Mouse (Mus musculus): ENCODE measurements around the gene Lamc1. TPM values are rescaled to one million over a fixed set of nuclear protein-coding genes. Genes with fewer than 3 reads are reported as not detected.

Gene Lamc1
- polyA plus RNA-seq, 1 experiment: 21.3 TPM

GRCm38 (mm10) chr1:153241346-153241745, 91.2 kb downstream of the Lamc1 start:
- Histone ChIP-seq H3K4me1 (ENCODE audit: control insufficient read depth, insufficient read depth, low read length) (no peaks in the 10 kb centered on the region), H3K4me3 (replicated peaks; ENCODE audit: insufficient read depth, low read depth, low read length) (no peak overlapping the region), H3K27me3 (ENCODE audit: control insufficient read depth, insufficient read depth, low read length) (no peaks in the 10 kb centered on the region), H3K27ac (ENCODE audit: insufficient read depth, low read length) (no peak overlapping the region)
- 77% methylated on average over 7 of the region's 7 CpGs for WGBS
- TF ChIP-seq POLR2A (IDR thresholded peaks at IDR 0.05; ENCODE audit: borderline replicate concordance, insufficient read depth, low read length) (no peak), CTCF (IDR thresholded peaks at IDR 0.05; ENCODE audit: borderline replicate concordance, insufficient read depth, low read depth, low read length) (no peak)
- no peak for DNase-seq

DNA sequence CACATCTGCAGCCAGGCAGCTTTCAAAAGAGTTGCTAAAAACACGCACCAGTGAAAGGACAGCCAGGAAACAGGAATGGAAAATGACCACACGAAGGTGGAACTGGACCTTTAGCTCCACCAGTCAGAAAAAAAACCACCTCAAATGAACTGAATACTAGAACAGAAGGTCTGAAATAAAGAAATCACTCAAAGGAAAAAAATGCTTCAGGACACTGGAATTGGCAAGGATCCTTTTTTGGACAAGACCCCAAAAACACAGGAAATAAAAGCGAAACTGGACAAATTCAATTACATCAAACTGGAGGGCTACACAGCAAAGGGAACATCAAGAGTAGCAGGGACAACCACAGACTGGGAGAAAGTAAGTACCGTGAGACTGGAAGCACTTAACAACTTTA, 97.0 kb downstream of the Lamc1 start:
- H3K4me1 ChIP-seq (ENCODE audit: control insufficient read depth, insufficient read depth, low read length): peaks cover 2% of the 10 kb centered on the region; the same call in 1 of the 2 replicates
- H3K4me3 ChIP-seq (replicated peaks; ENCODE audit: insufficient read depth, low read depth, low read length): no peak overlapping the region
- no peak overlapping the region for H3K27ac ChIP-seq (ENCODE audit: insufficient read depth, low read length)
- no peak for DNase-seq
- TF ChIP-seq POLR2A (IDR thresholded peaks at IDR 0.05; ENCODE audit: borderline replicate concordance, insufficient read depth, low read length): no peak
- no peak for TF ChIP-seq CTCF (IDR thresholded peaks at IDR 0.05; ENCODE audit: borderline replicate concordance, insufficient read depth, low read depth, low read length)
- 30% methylated on average over 4 of the region's 4 CpGs for WGBS
- no peaks in the 10 kb centered on the region for H3K27me3 ChIP-seq (ENCODE audit: control insufficient read depth, insufficient read depth, low read length)

DNA sequence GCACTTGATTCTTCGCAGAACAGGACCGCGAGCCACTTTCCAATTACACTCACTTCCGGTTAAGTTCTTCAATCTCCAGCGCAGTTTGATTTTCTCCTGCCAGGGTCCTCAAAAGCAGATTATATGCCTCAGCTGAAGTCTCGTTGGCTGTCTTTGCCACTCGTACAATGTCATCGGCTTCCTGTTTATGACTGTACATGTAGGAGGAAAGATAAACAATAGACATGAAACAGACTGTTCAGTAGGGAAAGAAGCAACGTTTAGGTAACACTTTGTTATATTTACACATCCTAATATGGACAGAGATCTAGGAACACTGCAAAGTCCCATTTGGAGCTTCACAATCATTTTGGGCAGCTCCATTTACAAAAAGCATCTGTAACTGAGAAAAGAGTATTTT, 100.9 kb downstream of the Lamc1 start:
- H3K4me3 ChIP-seq (replicated peaks; ENCODE audit: insufficient read depth, low read depth, low read length): no peak overlapping the region
- peaks cover 2% of the 10 kb centered on the region; the same call in 1 of the 2 replicates for H3K4me1 ChIP-seq (ENCODE audit: control insufficient read depth, insufficient read depth, low read length)
- 94% methylated on average over 9 of the region's 9 CpGs for WGBS
- no peaks in the 10 kb centered on the region for H3K27me3 ChIP-seq (ENCODE audit: control insufficient read depth, insufficient read depth, low read length)
- H3K27ac ChIP-seq (ENCODE audit: insufficient read depth, low read length): no peak overlapping the region
- no peak for DNase-seq
- no peak for TF ChIP-seq CTCF (IDR thresholded peaks at IDR 0.05; ENCODE audit: borderline replicate concordance, insufficient read depth, low read depth, low read length)
- no peak for TF ChIP-seq POLR2A (IDR thresholded peaks at IDR 0.05; ENCODE audit: borderline replicate concordance, insufficient read depth, low read length)

DNA sequence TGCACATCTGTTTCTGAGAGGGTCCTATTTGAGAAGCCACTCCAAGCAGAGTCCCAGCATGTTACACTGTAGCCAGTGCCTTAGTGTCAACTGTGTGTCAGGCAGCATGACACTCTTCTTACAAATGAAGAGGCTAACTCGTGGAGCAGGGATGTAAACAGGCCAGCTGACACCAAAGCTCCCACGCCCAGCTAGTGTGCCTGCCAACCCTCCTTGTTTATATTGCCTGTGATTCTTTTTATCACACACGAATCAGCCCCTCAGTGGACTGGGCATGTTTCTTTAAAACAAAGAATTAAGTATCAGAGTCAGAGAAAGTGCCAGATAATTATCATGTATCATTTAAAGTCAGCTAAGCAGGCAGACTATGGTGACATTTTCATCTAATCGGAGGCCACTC, 104.7 kb downstream of the Lamc1 start:
- DNase-seq: no peak

DNA sequence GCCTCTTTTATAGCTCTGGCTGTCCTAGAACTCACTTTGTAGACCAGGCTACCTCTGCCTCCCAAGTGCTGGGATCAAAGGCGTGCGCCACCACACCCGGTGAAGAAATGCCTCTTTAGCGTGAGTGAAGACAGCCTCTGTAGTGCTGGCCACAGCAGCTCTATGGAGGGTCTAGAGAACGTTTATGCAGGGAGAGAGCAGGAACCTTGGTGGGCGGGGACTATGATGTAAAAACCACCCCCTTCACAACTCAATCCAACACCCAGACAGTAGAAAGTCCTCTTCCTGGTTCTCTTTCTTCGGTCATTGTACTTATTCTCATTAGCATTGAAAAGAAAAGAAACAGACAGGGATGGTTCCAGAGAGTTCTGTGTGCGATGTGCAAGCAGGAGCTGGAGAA, 105.5 kb downstream of the Lamc1 start:
- TF ChIP-seq CTCF (IDR thresholded peaks at IDR 0.05; ENCODE audit: borderline replicate concordance, insufficient read depth, low read depth, low read length) (no peak), POLR2A (IDR thresholded peaks at IDR 0.05; ENCODE audit: borderline replicate concordance, insufficient read depth, low read length) (no peak)
- no peak for DNase-seq
- H3K27ac ChIP-seq (ENCODE audit: insufficient read depth, low read length): no peak overlapping the region
- H3K4me1 ChIP-seq (ENCODE audit: control insufficient read depth, insufficient read depth, low read length): no peaks in the 10 kb centered on the region
- H3K4me3 ChIP-seq (replicated peaks; ENCODE audit: insufficient read depth, low read depth, low read length): no peak overlapping the region
- H3K27me3 ChIP-seq (ENCODE audit: control insufficient read depth, insufficient read depth, low read length): no peaks in the 10 kb centered on the region
- 90% methylated on average over 8 of the region's 8 CpGs for WGBS

More for the DNA sequence above, 104.7 kb downstream of the Lamc1 start:
- TF ChIP-seq CTCF (IDR thresholded peaks at IDR 0.05; ENCODE audit: borderline replicate concordance, insufficient read depth, low read depth, low read length): no peak
- no peak for TF ChIP-seq POLR2A (IDR thresholded peaks at IDR 0.05; ENCODE audit: borderline replicate concordance, insufficient read depth, low read length)
- no peaks in the 10 kb centered on the region for H3K4me1 ChIP-seq (ENCODE audit: control insufficient read depth, insufficient read depth, low read length)
- 66% methylated on average over 4 of the region's 4 CpGs for WGBS
- H3K27me3 ChIP-seq (ENCODE audit: control insufficient read depth, insufficient read depth, low read length): no peaks in the 10 kb centered on the region
- H3K4me3 ChIP-seq (replicated peaks; ENCODE audit: insufficient read depth, low read depth, low read length): no peak overlapping the region
- no peak overlapping the region for H3K27ac ChIP-seq (ENCODE audit: insufficient read depth, low read length)

- no peak overlapping the region for H3K27ac ChIP-seq (ENCODE audit: insufficient read depth, low read length)
- H3K4me1 ChIP-seq (ENCODE audit: control insufficient read depth, insufficient read depth, low read length): no peaks in the 10 kb centered on the region
- no peak for DNase-seq
- 87% methylated on average over 21 of the region's 21 CpGs for WGBS
- no peaks in the 10 kb centered on the region for H3K27me3 ChIP-seq (ENCODE audit: control insufficient read depth, insufficient read depth, low read length)
- no peak overlapping the region for H3K4me3 ChIP-seq (replicated peaks; ENCODE audit: insufficient read depth, low read depth, low read length)
- TF ChIP-seq CTCF (IDR thresholded peaks at IDR 0.05; ENCODE audit: borderline replicate concordance, insufficient read depth, low read depth, low read length): no peak
- no peak for TF ChIP-seq POLR2A (IDR thresholded peaks at IDR 0.05; ENCODE audit: borderline replicate concordance, insufficient read depth, low read length)
Measured at GRCm38 (mm10) chr1:153225786-153226725, 106.5 kb downstream of the Lamc1 start.

- TF ChIP-seq POLR2A (IDR thresholded peaks at IDR 0.05; ENCODE audit: borderline replicate concordance, insufficient read depth, low read length) (no peak), CTCF (IDR thresholded peaks at IDR 0.05; ENCODE audit: borderline replicate concordance, insufficient read depth, low read depth, low read length) (no peak)
- H3K4me3 ChIP-seq (replicated peaks; ENCODE audit: insufficient read depth, low read depth, low read length): no peak overlapping the region
- no peaks in the 10 kb centered on the region for H3K27me3 ChIP-seq (ENCODE audit: control insufficient read depth, insufficient read depth, low read length)
- peaks cover 3% of the 10 kb centered on the region; the same call in 1 of the 2 replicates for H3K4me1 ChIP-seq (ENCODE audit: control insufficient read depth, insufficient read depth, low read length)
- no peak overlapping the region for H3K27ac ChIP-seq (ENCODE audit: insufficient read depth, low read length)
- WGBS: 93% methylated on average over 5 of the region's 5 CpGs
- no peak for DNase-seq
Measured at GRCm38 (mm10) chr1:153224331-153224730, 108.3 kb downstream of the Lamc1 start.

GRCm38 (mm10) chr1:153219376-153219775, 113.2 kb downstream of the Lamc1 start:
- H3K4me1 ChIP-seq (ENCODE audit: control insufficient read depth, insufficient read depth, low read length): peaks cover 3% of the 10 kb centered on the region; the same call in 1 of the 2 replicates
- no peaks in the 10 kb centered on the region for H3K27me3 ChIP-seq (ENCODE audit: control insufficient read depth, insufficient read depth, low read length)
- H3K4me3 ChIP-seq (replicated peaks; ENCODE audit: insufficient read depth, low read depth, low read length): no peak overlapping the region
- DNase-seq: peak; percentile 9 to 17
- TF ChIP-seq CTCF (IDR thresholded peaks at IDR 0.05; ENCODE audit: borderline replicate concordance, insufficient read depth, low read depth, low read length) (no peak), POLR2A (IDR thresholded peaks at IDR 0.05; ENCODE audit: borderline replicate concordance, insufficient read depth, low read length) (no peak)
- WGBS: 47% methylated on average over 9 of the region's 9 CpGs
- no peak overlapping the region for H3K27ac ChIP-seq (ENCODE audit: insufficient read depth, low read length)
